Mouse (Mus musculus) G1E (cell line): ENCODE data around the gene Tirap.

Experiments used
- CTCF ChIP-seq: IDR thresholded peaks from 2 replicates; pipeline ENCODE4 v1.5.1; 2012; ENCODE audit warnings: low read depth, low read length, inconsistent platforms, mixed read lengths
- GATA2 ChIP-seq: IDR thresholded peaks from 2 replicates; pipeline ENCODE4 v1.6.1; 2012; ENCODE audit warnings: low read depth, low read length, inconsistent platforms, borderline replicate concordance
- TAL1 ChIP-seq: conservative IDR thresholded peaks from 2 replicates; pipeline ENCODE4 v1.6.1; 2012; ENCODE audit warnings: low read depth, low read length, inconsistent platforms, mixed read lengths

- no peak for TF ChIP-seq CTCF
- no peak for TF ChIP-seq TAL1
- no peak for TF ChIP-seq GATA2
Measured at GRCm38 (mm10) chr9:35188700-35189099, 11.4 kb downstream of the Tirap start.
